ENCODE assay signal across 28 mouse cellular contexts in the genomic region with DNA sequence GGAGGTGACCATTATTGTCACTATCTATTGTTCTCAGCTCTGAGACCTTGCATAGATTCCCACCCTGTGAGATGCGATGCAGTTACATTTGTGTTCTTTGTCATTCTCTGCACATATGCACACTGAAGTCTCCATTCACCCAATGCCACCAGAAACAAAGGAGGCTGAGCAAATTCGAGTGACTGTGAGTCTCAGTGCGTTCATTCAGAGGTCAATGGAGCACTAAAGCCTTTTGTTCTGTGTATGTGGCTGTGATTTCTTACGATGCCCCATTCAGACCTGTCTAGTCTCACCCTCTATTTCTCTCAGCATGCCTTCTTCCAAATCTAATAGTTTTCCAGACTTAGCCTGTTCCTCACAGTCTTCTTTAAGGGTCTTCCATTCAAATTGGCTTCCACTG. TPM values are rescaled to one million over a fixed set of nuclear protein-coding genes. Genes with fewer than 3 reads are reported as not detected.
A peak's percentile ranks its signal among the peaks of the same experiment; 100 is the strongest.
DNase-seq lines count a peak whose midpoint lies in the region; ATAC-seq and TF ChIP-seq lines count a peak whose summit lies in the region.
"Had no signal": no experiment of that assay in that cellular context is flagged by ENCODE, and none has a peak within 500 bp of the region (broad histone marks: within the 10 kb centered on the region; RNA-seq: fewer than 3 reads in every experiment).

No protein-coding gene starts in this region.

- no peak overlapping the region for H3K4me2 ChIP-seq in hindbrain, embryonic 11.5 days (replicated peaks; ENCODE audit: low read depth, low read length)
- H3K4me2 ChIP-seq in hindbrain, embryonic 14.5 days (replicated peaks): no peak overlapping the region
- H3K4me2 ChIP-seq: embryonic facial prominence, embryonic 15.5 days; heart, embryonic 13.5 days had no signal

- in situ Hi-C loops in ES-E14 (cut with MboI; ENCODE audit: low sequenced_read_pairs in 2 of 2, unreplicated experiment in 2 of 2): no loop called here

- WGBS in hindbrain, embryonic 11.5 days: 29% methylated on average over 4 of the region's 4 CpGs
- WGBS in hindbrain, embryonic 14.5 days: 16% methylated on average over 4 of the region's 4 CpGs

- no peak overlapping the region for H3K27ac ChIP-seq in hindbrain, embryonic 11.5 days (ENCODE audit: low read depth, low read length)
- H3K27ac ChIP-seq in hindbrain, embryonic 14.5 days: no peak overlapping the region
- H3K27ac ChIP-seq in ES-E14 (ENCODE audit: insufficient read depth, low read depth, low read length, poor library complexity, severe bottlenecking): no peak overlapping the region
- H3K27ac ChIP-seq: embryonic facial prominence, embryonic 15.5 days; forebrain, embryonic 10.5 days; gastrocnemius, adult 2 months; heart, embryonic 13.5 days had no signal

- H3K27me3 ChIP-seq in hindbrain, embryonic 11.5 days (ENCODE audit: control insufficient read depth, insufficient read depth, low read length): no peaks in the 10 kb centered on the region
- H3K27me3 ChIP-seq in hindbrain, embryonic 14.5 days (ENCODE audit: control insufficient read depth, insufficient read depth, low read length): no peaks in the 10 kb centered on the region
- H3K27me3 ChIP-seq: embryonic facial prominence, embryonic 15.5 days; heart, embryonic 13.5 days had no signal

- no peaks in the 10 kb centered on the region for H3K36me3 ChIP-seq in hindbrain, embryonic 11.5 days (ENCODE audit: control insufficient read depth, insufficient read depth, low read length)
- H3K36me3 ChIP-seq in hindbrain, embryonic 14.5 days (replicated peaks; ENCODE audit: control insufficient read depth, insufficient read depth): no peaks in the 10 kb centered on the region
- H3K36me3 ChIP-seq in ES-E14 (ENCODE audit: control insufficient read depth, insufficient read depth, low read length, poor library complexity, severe bottlenecking): no peaks in the 10 kb centered on the region
- H3K36me3 ChIP-seq: embryonic facial prominence, embryonic 15.5 days; forebrain, embryonic 10.5 days; heart, embryonic 13.5 days had no signal

- no peaks in the 10 kb centered on the region for H3K9me3 ChIP-seq in hindbrain, embryonic 11.5 days (ENCODE audit: control insufficient read depth, low read length)
- H3K9me3 ChIP-seq in hindbrain, embryonic 14.5 days (ENCODE audit: control insufficient read depth, low read length): no peaks in the 10 kb centered on the region
- no peaks in the 10 kb centered on the region for H3K9me3 ChIP-seq in ES-E14 (ENCODE audit: control insufficient read depth, insufficient read depth, low read depth, low read length)
- H3K9me3 ChIP-seq: embryonic facial prominence, embryonic 15.5 days; forebrain, embryonic 10.5 days; heart, embryonic 13.5 days had no signal

- no peak overlapping the region for H3K9ac ChIP-seq in hindbrain, embryonic 11.5 days (ENCODE audit: low read depth, low read length)
- no peak overlapping the region for H3K9ac ChIP-seq in hindbrain, embryonic 14.5 days
- no peak overlapping the region for H3K9ac ChIP-seq in ES-E14 (ENCODE audit: insufficient read depth, low read depth, low read length, poor library complexity, severe bottlenecking)
- H3K9ac ChIP-seq: embryonic facial prominence, embryonic 15.5 days; heart, embryonic 13.5 days had no signal

- H3K4me1 ChIP-seq in hindbrain, embryonic 11.5 days (replicated peaks; ENCODE audit: control insufficient read depth, insufficient read depth, low read length): no peaks in the 10 kb centered on the region
- H3K4me1 ChIP-seq in hindbrain, embryonic 14.5 days (replicated peaks; ENCODE audit: control insufficient read depth, insufficient read depth, low read length): no peaks in the 10 kb centered on the region
- H3K4me1 ChIP-seq in ES-E14 (ENCODE audit: control insufficient read depth in 2 of 2, insufficient read depth in 2 of 2, low read length in 2 of 2, poor library complexity in 1 of 2): no peaks in the 10 kb centered on the region
- H3K4me1 ChIP-seq: embryonic facial prominence, embryonic 15.5 days; heart, embryonic 13.5 days had no signal

- ATAC-seq in hindbrain, embryonic 11.5 days (ENCODE audit: low FRiP score): peak; percentile 69; the same call in 1 of the 2 replicates
- no peak for ATAC-seq in hindbrain, embryonic 14.5 days (ENCODE audit: low FRiP score)
- no peak for ATAC-seq in cerebellum, adult (ENCODE audit: insufficient number of reproducible peaks, low FRiP score, low TSS enrichment)
- ATAC-seq: forebrain, embryonic 14.5 days; hindbrain, embryonic 16.5 days; inflammation-experienced regulatory T-cells, adult 6 months had no signal

- peak; percentile 34 for DNase-seq in hindbrain, embryonic 11.5 days (ENCODE audit: low spot score)
- DNase-seq in hindbrain, embryonic 14.5 days (ENCODE audit: low spot score): no peak
- peak; percentile 11 for DNase-seq in ES-E14 (ENCODE audit: low read depth, low spot score)
- DNase-seq in embryo, embryonic 10.5 days (ENCODE audit: low spot score): peak; percentile 65
- DNase-seq in retina, embryonic 14.5 days (ENCODE audit: low spot score): peak; percentile 45
- no peak for DNase-seq in cerebellum, adult 11-12 months
- DNase-seq in lung, adult 18-20 months: no peak
- DNase-seq: adrenal gland, postnatal 10 days; cerebellum, adult 18-20 months; cerebellum, postnatal 14 days; gastrocnemius, adult 2 months; gastrocnemius, postnatal 36 days; heart, adult 11 months; heart, postnatal 36 days; kidney, adult 11 months had no signal

- no peak overlapping the region for H3K4me3 ChIP-seq in hindbrain, embryonic 11.5 days (ENCODE audit: low read depth, low read length)
- H3K4me3 ChIP-seq in hindbrain, embryonic 14.5 days (replicated peaks; ENCODE audit: low read length): no peak overlapping the region
- H3K4me3 ChIP-seq in ES-E14 (ENCODE audit: insufficient read depth in 1 of 2, low read depth in 1 of 2, low read length in 2 of 2, poor library complexity in 1 of 2, severe bottlenecking in 1 of 2): no peak overlapping the region
- H3K4me3 ChIP-seq: embryonic facial prominence, embryonic 15.5 days; erythroblast, embryonic 14.5 days; forebrain, embryonic 10.5 days; gastrocnemius, adult 2 months; heart, embryonic 13.5 days had no signal

TF ChIP-seq in ES-E14, 5 proteins besides CTCF, POLR2A, EP300 and RAD21:
- no peak for TF ChIP-seq ZC3H11A (IDR thresholded peaks at IDR 0.05; ENCODE audit: borderline replicate concordance, low read depth, low read length)
- TF ChIP-seq MAFK (IDR thresholded peaks at IDR 0.05; ENCODE audit: insufficient read depth, low read depth, low read length): no peak
- TF ChIP-seq CHD2 (IDR thresholded peaks at IDR 0.05; ENCODE audit: low read depth, low read length): no peak
- TF ChIP-seq ZNF384 (IDR thresholded peaks at IDR 0.05; ENCODE audit: low read depth, low read length): peak; percentile 46; the same call in 1 of the 2 replicates
- no peak for TF ChIP-seq HCFC1 (IDR thresholded peaks at IDR 0.05; ENCODE audit: borderline replicate concordance, insufficient read depth, low read length)

RNA-seq across cellular contexts. Expression of a gene that starts 35.3 kb away (rescaled TPM):
- not detected in 2 replicates for polyA plus RNA-seq in hindbrain, embryonic 11.5 days (2014; fragmentation: Nextera tagmentation; extraction: Ambion mirVana)
- polyA plus RNA-seq in hindbrain, embryonic 14.5 days (2014; fragmentation: Nextera tagmentation; extraction: Ambion mirVana): not detected in 2 replicates
- total RNA-seq in ES-E14 (2012; rRNA removed): not detected in 2 replicates
- total RNA-seq: common myeloid progenitor, adult 5-6 weeks; gastrocnemius, adult 2 months; gastrocnemius, postnatal 36 days; heart, postnatal 36 days had no signal
- polyA plus RNA-seq: brain, embryonic 14.5 days; C2C12; embryonic facial prominence, embryonic 11.5 days; forebrain, embryonic 10.5 days; forebrain, embryonic 14.5 days; heart, embryonic 13.5 days; heart, postnatal 0 days; hindbrain, embryonic 16.5 days had no signal

Comparison
In these comparisons a context has a peak if more than half of its experiments do, and no peak if none do; other contexts are left out.
1. DNase-seq: peak in hindbrain, embryonic 11.5 days (single experiment), ES-E14 (single experiment), embryo, embryonic 10.5 days (single experiment) and retina, embryonic 14.5 days (single experiment); none in hindbrain, embryonic 14.5 days (single experiment), cerebellum, adult 11-12 months (single experiment) and lung, adult 18-20 months (0 of 2).